Mouse (Mus musculus): ENCODE measurements at regions not wholly inside any gene's neighbourhood (a gene's known extent, or its start where the extent isn't known, plus 50 kb on each side); places are given as distances from the start of the nearest gene placed in this dataset.

DNA sequence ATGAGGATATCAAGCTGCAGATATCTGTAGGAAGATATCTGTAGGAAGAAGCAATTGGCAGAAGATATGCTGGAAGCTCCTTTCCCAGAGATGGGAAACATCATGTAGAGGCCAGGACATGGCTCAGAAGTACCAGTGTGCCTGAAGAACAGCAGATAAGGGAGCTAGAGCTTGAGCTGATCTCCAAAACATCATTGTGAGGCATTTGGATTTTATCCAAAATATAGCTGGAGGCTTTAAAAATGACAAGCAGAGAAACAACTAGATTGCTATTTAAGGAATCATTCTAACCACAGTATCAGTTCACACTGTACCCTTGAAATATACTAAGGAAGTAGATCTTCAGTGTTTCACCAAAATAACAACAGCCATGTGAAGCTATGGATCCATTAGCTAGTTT, 81.5 kb downstream of the Uchl5 start:
- TF ChIP-seq POLR2A (IDR thresholded peaks at IDR 0.05; ENCODE audit: extremely low read depth, insufficient read depth, low read length) (no peak), CTCF (IDR thresholded peaks at IDR 0.05; ENCODE audit: low read depth, low read length) (no peak)
